Mouse (Mus musculus) cerebral cortex, adult 2 months (tissue): ENCODE results near the gene Cenpe.

ENCODE experiments used
- WGBS: fragments of 180-500 bp; shearing (Covaris S2); methylation state at CpG from one replicate; pipeline ENCODE4 v1.1.7; 2018; 5-methylcytosine and 5-hydroxymethylcytosine counted together

Gene Cenpe

DNA sequence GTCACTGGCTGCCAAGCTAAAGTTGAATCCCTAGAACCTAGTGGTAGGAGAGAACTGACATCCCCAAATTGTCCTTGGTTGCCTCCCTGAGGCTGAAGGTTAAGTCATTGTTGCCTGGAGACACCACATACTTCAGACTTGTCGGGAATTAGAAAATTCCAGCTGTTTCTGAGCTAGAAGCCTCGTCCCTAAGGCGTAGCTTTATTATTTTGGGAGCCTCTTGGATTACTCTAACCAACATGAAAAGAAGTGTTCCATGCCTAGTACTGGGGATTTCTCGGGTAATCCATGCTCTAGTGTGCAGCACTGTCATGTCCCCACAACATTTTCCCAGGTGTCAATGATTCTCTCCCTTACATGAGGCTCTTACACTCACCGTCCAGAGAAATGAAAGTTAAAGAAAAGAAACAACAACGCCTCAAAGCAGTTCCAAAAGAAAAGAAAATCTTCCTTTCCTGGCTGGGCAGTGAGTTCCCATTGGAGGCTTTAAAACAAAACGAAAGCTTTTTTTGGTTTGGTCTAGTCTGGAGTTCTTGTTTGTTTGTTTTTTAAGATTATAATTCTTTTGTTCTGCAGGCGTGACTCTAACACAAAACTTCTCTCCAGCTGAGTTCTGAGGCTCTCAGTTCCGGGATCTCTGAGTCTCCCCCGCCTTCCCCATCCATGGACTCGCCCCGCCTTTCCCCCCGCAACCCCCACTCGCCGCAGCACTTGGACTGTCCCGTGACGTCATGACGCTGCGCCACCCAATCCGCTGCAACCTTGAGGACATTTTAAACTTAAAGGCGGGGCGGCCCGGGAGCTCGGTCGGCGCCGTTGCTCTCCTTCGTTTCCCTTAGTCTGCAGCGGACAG, at the start of gene Cenpe:
Cenpe (plus strand) TSS at position 733 of the 853 bp plus-strand sequence.
- under 1% methylated on average over 29 of the region's 29 CpGs for WGBS

DNA sequence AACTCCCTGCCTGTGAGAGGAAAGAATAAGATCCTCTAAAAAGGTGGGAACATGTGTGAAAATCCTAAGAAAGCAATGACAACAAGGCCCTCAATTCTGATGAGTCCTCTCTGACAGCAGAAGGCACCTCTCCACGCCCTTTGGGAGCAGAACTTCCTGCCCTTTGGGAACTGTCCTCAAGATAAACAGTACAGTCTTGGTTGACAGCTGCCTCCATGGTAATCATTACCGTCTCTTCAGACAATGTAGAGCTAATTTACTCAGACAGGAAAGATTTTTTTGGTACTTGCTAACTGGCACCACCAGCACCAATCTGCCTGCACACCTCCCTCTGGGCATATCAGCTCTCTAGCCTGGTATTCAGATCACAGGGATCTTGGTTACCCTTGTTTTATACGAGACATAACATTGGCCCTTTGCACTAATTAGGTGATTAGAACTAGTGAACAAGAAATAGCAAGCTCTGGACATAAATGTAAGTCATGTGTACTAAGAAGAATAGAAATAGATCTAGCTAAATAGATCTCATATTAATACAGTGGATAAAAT, 40.4 kb upstream of the Cenpe start:
- WGBS: 73% methylated on average over 3 of the region's 3 CpGs

DNA sequence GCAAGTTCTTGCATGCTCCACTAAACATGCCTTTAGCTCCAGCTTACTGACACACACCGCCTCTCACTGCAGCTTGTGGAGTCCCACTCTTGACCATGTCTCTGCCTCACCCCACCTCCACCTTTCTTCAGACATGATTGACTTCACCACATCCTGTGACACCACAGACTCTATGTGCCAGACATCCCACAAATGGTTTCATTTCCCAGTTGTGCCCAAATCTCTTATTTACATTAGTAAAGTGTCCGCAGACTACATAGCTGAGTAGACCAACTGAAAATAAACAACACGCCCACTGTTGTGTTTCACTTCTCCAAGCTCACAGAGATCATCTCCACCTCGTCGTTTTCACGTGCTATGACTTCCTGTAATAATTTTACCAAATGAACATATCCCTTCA, 20.5 kb upstream of the Cenpe start:
- WGBS: 78% methylated on average over 6 of the region's 6 CpGs

DNA sequence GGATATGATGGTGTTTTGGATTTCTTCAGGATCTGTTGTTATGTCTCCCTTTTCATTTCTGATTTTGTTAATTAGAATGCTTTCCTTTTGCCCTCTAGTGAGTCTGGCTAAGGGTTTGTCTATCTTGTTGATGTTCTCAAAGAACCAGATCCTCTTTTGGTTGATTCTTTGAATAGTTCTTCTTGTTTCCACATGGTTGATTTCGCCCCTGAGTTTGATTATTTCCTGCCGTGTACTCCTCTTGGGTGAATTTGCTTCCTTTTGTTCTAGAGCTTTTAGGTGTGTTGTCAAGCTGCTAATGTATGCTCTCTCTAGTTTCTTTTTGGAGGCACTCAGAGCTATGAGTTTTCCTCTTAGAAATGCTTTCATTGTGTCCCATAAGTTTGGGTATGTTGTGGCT, 14.3 kb upstream of the Cenpe start:
- WGBS: 71% methylated on average over 2 of the region's 2 CpGs

DNA sequence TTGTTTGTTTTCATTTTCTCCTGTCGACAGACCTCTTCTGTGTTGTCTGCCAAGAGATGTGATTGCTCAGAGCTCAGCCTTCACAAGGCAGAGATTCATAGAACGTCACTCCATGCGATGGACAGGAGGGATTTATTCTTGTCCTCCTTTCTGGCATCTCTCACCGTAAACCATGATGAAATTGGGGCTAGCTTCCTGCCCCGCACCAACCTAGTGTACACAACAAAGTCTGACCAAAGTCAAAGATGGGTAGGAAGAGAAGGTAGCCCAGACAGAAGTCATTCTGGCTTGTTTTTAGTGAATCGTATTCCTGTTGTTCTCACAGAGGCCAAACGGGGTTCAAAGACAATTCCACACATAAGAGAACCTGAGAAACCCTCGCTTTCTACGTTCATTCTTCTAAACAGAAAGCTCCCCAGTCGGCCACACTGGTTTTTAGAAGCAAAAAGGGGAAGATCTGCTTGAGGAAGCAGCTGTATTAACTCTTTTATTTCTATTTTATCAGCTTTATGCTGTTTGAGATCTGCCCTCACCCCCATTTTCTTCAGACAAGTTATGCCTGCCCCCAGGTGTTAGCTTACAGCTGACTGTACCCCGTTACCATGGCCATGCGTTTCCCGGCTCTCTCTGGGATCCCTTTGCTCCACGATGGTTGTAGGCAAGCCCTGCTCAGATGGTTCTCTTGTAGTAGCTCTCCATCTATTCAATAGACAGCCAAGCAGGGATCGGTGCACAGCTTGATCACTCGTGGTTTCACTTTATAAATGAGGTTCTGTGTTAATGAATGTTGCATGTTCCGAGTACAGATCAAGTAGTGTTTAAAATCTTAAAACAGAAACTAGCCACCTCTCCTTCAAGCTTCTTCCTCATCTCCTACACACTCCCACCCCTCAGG, 11.7 kb upstream of the Cenpe start:
- whole genome bisulfite sequencing: 78% methylated on average over 17 of the region's 17 CpGs

DNA sequence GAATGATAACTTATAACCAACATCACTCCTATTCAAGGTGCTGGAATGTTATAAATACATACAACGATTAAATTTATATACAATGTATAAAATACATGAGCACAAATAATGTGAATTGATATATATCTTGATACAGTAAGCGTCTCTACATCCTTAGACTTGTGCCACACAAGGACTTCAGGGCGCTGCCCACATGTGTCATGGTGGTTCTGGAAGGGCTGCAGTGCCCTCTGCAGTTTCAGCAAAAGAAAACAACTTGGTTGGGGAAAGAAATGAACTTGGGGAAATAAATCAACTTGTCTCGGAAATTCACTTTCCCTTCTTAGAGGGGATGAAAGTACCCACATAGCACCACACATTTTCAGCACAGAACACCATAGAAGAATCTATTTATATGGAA, 5.7 kb upstream of the Cenpe start:
- 35% methylated on average over 4 of the region's 4 CpGs for WGBS

DNA sequence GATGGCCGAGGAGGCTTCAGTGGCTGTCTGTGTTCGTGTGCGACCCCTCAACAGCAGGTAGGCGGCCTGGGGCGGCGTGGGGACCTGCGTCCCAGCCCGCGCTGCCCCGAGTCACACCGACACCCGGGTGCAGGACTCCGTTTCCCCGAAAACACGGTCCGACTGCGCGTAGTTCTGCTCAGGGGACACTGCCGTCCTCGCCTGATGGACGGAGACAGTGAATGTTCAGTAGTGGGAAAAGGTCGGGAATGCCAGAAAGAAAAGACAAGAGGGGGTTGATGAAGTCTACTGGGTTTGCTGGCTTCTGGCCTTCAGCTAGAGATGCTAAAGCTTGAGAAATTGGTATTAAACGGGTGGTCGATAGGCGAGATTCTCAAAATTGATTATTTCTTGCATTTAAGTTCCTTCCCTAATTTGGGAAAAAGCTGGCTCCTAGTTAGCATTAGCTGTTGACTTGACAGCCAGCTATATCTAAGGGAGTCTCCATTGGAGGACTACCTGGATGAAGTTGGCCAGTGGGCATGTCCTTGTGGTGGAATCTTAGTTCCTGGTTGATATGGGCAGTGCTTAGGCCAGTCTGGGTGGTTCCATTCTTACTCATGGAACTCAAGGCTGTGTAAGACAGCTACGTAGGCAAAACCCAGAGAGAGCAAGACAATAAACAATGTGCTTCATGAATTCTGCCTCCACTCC, 467 bp downstream of the Cenpe start:
- WGBS: 1% methylated on average over 26 of the region's 26 CpGs

DNA sequence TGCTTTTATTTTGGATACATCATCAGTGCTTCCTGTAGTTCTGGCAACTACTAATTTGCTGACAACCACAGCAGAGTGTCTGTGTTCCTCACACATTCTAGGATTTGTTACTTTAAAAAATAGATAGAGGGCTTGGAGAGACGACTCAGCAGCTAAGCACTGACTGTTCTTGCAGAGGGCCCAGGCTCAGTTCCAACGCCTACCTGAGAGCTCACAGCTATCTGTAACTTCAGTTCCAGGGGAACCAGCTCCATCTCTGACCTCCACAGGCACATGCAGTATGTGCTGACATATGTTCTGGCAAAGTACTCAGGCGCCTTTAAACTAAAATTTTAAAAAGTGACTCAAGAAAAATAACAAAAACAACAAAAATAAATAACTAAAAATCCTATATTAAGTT, 19.7 kb downstream of the Cenpe start:
- 66% methylated on average over 3 of the region's 3 CpGs for WGBS

DNA sequence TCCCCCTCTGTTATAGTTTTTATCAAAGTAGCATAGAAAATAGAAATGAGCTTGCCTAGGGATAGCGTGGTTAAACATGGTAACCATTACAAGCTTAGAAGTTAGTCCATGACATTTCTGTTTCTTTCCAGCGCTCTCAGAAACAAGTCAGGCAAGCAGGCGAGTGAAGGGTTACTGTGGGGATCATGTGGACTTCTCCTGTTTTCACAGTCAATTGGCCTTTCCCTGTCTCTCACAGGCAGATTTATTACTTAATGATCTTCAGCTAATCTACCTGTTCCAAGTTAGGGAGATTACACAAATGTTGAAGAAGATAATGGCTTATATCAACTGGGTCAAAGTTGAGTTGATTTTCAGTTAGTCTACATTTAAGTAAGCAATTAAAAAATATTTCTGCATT, 20.1 kb downstream of the Cenpe start:
- WGBS: 91% methylated on average over 3 of the region's 3 CpGs

DNA sequence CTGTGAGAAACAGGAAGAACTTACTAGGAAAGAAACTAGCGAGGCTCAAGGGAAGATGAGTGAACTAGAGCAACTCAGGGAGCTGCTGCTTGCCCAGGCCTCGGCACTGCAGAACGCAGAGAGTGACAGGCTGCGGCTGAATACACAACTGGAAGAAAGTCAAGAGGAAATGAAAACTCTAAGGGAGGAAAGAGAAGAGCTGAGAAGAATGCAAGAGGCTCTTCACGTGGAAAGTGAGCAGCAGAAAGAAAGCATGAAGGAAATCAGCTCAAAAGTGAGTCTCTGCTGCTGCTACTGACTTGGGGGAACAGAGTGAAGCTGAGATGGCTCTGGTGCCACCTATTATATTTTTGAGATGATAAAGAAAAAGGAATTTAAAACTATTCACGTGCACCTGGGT, 34.5 kb downstream of the Cenpe start:
- WGBS: 95% methylated on average over 6 of the region's 6 CpGs

DNA sequence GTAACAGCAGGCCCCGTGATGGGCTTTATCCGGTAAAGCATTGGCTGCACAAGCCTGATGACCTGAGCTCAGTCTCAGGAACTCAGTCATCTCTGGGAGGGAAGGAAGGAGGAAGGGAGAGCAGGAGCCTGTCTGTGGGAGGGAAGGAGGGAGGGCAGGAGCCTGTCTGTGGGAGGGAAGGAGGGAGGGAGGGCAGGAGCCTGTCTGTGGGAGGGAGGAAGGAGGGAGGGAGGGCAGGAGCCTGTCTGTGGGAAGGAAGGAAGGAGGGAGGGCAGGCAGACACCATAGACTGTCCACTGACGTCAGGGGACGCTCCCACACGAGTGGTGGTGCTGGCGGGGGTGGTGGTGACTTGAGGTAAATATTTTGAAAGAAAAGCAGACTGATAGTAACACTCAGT, 36.8 kb downstream of the Cenpe start:
- WGBS: 80% methylated on average over 6 of the region's 6 CpGs

DNA sequence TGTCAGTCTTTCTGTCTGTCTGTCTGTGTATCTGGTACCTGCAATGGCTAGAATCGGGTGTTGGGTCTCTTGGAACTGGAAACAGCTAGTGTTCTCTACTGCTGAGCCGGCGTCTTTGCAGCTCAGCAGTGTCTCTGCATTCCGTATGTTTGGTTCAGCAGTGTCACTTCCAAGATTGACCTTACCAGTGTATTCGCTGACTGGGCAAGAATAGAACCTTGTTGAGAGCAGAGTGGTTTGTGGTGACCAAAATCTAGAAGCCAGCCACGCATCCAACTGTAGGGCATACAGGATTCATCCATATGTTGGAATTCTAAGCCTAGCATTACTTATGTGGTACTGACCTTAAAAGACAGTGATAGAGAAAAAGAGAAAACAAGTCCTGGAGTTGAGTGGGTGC, 39.5 kb downstream of the Cenpe start:
- 93% methylated on average over 6 of the region's 6 CpGs for WGBS

DNA sequence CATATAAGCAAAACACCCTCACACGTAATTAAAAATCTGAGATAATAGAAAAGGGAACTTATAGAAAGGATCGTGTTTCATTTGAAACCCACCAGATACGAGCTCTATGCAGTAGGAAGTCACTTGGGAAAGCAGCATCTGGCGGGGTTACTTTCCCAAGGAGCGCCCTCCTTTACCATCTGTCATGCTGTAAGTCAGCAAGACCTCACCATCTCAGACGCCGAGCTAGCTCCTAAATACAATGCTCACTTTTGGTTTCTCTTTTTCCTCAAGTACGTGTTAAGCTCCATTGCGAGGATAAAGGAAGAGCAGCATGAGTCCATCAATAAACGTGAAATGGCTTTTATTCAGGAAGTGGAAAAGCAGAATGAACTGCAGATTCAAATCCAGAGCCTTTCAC, 46.6 kb downstream of the Cenpe start:
- 77% methylated on average over 10 of the region's 10 CpGs for WGBS

DNA sequence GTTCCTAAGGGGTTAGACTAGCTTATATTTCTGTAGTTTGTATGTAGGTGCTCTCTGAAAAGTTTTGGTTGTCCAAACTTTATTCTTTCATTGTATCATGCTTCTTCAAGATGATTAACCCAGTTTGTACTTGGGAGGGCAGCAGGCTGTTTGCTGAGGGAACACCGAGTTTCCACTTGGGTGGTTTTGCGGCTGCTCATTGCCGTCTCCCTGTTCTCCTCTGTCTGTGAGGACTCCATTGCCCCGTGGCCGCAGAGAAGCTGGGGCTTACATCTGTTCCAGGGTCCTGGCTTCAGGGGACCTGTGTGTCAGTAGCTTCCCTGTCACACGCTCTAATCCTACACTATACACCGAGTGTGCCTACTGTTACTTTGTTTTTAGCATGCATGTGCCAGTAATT, 47.9 kb downstream of the Cenpe start:
- WGBS: 90% methylated on average over 7 of the region's 7 CpGs

DNA sequence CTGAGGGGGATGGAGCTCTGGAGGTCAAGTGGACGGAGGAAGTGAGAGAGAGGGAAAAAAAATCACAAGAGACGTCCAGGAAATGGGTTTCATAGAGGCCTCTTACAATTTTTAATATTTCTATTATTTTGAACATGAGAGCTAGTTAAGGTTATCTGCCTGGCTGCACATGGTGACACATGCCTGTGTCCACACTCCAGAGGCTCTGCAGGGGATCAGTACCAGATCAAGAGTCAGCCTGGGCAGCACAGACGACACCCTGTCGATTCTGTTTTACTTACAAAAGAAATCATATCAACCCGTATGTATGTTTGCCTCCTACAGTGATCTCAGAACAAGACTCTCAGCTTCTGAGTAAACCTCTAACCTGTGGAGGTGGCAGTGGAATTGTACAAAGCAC, 56.3 kb downstream of the Cenpe start:
- 95% methylated on average over 5 of the region's 5 CpGs for WGBS

DNA sequence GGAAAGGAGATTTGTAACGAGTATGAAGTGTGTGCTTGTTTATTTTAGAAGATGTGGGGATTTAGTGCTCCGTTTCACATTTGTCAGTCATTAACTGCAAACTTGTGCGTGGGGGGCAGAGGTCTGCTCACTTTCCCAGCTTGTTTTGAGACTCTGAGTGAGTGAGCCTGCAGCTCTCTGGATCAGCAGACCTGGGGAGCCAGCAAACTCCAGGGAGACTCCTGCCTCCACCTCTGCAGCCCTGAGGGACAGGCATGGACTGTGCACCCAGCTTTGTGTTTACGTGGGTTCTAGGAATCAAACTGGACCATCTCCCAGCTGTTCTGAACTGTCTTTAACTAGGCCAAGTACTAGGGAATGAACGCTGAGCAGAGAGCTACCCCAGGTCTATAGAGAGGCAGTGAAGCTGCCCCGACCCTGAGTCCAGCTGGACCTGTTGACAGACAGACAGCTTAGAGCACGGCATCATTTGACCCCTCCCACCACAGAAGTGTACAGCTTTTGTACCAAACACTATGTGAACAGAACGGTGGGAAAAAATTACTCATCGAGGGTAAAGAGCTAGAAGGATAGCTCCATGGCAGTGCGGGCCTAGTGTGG, 57.2 kb downstream of the Cenpe start:
- 94% methylated on average over 10 of the region's 10 CpGs for WGBS

DNA sequence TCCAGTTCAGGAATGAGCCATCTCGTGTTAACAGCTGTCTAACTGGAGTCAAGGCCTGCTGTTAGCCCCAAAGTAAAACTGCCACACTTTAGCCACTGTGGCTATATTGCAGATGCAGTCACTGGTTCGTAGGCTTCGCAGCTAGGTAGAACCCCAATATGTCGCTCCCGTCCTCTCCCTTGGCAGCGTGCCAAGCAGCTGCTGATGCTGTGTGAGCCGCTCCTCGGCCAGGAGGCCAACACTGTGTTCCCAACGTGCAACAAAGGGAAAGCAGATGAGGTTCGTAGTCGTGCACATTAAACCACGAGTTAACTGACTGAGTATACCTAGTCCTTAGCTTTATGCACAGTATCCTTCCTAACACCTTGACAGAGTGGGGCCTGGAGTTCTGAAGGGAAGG, 60.3 kb downstream of the Cenpe start:
- 70% methylated on average over 12 of the region's 12 CpGs for WGBS

DNA sequence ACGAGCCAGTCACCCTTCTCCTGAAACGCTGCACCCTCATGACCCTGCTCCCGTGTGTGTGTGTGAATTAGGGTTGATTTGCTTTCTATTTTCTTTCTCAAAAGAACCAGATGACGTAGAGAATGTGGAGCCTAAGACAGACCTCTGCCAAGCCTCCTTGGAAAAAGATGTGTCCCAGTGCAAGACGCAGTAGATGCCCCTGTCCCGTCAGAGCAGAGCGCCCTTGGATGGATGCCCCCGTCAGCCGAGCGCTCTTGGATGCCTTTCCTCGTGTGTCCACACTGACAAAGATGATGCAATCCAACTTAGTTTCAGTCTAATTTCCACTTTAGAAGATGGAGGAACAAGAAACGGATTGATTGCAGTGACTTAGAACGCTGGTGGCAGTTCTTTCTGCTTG, 60.7 kb downstream of the Cenpe start:
- WGBS: 85% methylated on average over 13 of the region's 13 CpGs

DNA sequence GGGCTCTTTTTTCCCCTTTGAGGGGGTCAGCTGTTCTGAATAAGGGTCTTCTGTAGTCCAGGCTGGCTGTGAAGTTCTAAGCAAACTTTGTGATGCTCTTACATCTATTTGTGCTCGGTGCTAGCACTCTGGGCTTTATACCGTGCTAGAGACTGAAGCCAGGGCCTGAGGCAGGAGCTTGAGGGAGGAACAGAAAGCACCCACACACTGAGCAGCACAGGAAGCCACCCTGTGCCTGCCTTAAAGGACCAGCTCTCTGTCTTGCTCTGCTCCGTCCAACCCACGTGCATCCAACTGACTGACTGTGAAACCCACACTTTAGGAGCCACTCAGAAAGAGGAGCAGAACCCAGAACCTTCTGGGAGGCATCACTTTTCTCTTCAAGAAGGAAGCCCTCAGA, 67.8 kb downstream of the Cenpe start:
- WGBS: 75% methylated on average over 4 of the region's 4 CpGs

DNA sequence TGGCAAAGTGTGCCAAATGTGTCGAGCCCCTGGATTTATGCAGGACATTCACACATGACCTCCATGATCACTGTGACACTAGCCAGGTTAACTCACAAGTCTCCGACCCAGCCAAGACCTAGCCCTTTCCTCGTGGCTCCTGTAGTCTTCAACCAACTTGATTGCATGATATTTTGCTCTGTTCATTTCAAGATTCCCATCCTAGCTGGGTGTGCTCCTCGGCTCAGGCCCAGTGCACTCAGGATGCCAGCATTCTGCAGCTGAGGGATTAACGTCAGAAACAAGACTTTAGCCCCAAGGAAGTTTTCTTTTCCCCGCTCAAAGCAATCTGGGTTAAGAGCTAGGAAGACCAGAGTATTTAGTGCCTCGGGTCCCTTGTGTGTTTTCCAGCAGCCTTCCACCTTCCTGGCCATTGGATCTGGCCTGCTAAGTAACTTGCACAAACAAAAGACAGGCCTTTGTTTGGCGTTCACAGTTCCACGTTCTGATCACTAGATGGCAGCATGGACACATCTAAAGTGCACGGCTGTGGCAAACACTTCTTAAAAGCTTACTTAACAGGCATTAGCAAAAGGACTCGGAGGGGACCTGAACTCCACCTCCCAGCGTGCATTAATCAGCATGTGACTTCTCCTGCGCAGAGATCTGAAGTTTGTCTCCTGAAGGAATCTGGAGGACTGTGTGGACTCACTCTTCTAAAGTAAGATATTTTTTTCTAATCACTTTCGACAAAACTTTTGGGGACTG, 68.5 kb downstream of the Cenpe start, which contains the start of gene Bdh2:
Bdh2 (plus strand) TSS at position 553 of the 747 bp plus-strand sequence.
- WGBS: 22% methylated on average over 14 of the region's 14 CpGs

DNA sequence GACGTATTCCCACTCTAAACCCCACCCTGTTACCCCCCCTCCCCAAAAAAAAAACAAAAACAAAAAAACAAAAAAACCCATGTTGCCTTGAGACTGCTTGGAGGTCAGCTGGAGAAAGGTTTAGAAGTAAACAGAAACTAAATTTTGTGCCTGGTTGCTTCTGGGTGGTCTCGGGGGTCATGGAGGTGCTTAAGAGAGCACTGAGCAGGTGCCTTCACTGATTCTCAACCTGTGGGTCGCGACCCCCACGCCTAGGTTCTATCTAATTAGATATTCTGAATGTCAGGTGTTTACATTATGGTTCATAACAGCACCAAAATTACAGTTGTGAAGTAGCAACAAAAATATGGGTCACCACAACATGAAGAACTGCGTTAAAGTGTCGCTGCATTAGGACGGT, 69.4 kb downstream of the Cenpe start:
- WGBS: 81% methylated on average over 8 of the region's 8 CpGs
